In the genomic region with DNA sequence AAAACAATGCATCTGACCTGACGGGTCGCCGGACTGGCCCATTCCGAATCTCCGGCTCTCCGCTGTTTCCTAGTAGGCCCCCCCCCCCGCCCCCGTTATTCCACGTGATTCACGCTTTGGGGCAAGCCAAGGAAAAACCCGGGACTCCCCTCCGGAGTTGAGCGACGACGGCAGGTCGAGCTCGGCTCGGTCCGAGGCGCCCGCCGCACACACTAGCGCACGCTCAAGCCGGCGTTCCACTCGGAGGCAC, we compare ENCODE assay signal across 8 mouse cellular contexts.
DNase-seq lines count a peak whose midpoint lies in the region; ATAC-seq and TF ChIP-seq lines count a peak whose summit lies in the region.

No protein-coding gene starts in this region.

- H3K4me3 ChIP-seq in lung, embryonic 14.5 days (ENCODE audit: low read depth, low read length), result peak overlapping the region; percentile 63
- peak overlapping the region; percentile 61 for H3K4me3 ChIP-seq in embryonic facial prominence, embryonic 11.5 days (ENCODE audit: low read depth, low read length)
- H3K4me3 ChIP-seq in intestine, embryonic 14.5 days (ENCODE audit: low read depth, low read length), result peak overlapping the region; percentile 64
- peak overlapping the region; percentile 63 for H3K4me3 ChIP-seq in neural tube, embryonic 12.5 days

- DNase-seq in lung, embryonic 14.5 days, result no peak
- DNase-seq in lung, postnatal 14 days, result no peak
- no peak for DNase-seq in embryonic facial prominence, embryonic 11.5 days (ENCODE audit: low spot score)
- DNase-seq in intestine, embryonic 14.5 days (ENCODE audit: low spot score), result no peak
- DNase-seq in left cerebral cortex, adult 18-20 months (ENCODE audit: low spot score in 2 of 2), result no peak
- no peak for DNase-seq in cerebellum, adult 9-11 months
- DNase-seq in kidney, postnatal 4 days, result no peak

- H3K9ac ChIP-seq in lung, embryonic 14.5 days, result peak overlapping the region; percentile 76
- peak overlapping the region; percentile 75 for H3K9ac ChIP-seq in embryonic facial prominence, embryonic 11.5 days (replicated peaks; ENCODE audit: low read length)
- peak overlapping the region; percentile 81 for H3K9ac ChIP-seq in intestine, embryonic 14.5 days (ENCODE audit: low read length)
- peak overlapping the region; percentile 84 for H3K9ac ChIP-seq in neural tube, embryonic 12.5 days

- no peaks in the 10 kb centered on the region for H3K36me3 ChIP-seq in lung, embryonic 14.5 days (ENCODE audit: insufficient read depth)
- no peaks in the 10 kb centered on the region for H3K36me3 ChIP-seq in embryonic facial prominence, embryonic 11.5 days (replicated peaks; ENCODE audit: control insufficient read depth, insufficient read depth, low read depth, low read length)
- H3K36me3 ChIP-seq in intestine, embryonic 14.5 days (ENCODE audit: control insufficient read depth, insufficient read depth, low read length), result no peaks in the 10 kb centered on the region
- H3K36me3 ChIP-seq in neural tube, embryonic 12.5 days, result no peaks in the 10 kb centered on the region

- 3% methylated on average over 21 of the region's 27 CpGs for WGBS in lung, embryonic 14.5 days
- 4% methylated on average over 26 of the region's 27 CpGs for WGBS in embryonic facial prominence, embryonic 11.5 days
- 2% methylated on average over 26 of the region's 27 CpGs for WGBS in intestine, embryonic 14.5 days
- under 1% methylated on average over 24 of the region's 27 CpGs for WGBS in neural tube, embryonic 12.5 days

- H3K4me1 ChIP-seq in lung, embryonic 14.5 days (ENCODE audit: insufficient read depth), result no peaks in the 10 kb centered on the region
- H3K4me1 ChIP-seq in embryonic facial prominence, embryonic 11.5 days (ENCODE audit: control insufficient read depth, insufficient read depth, low read length), result no peaks in the 10 kb centered on the region; the same call in 1 of the 2 replicates
- no peaks in the 10 kb centered on the region; the same call in 1 of the 2 replicates for H3K4me1 ChIP-seq in intestine, embryonic 14.5 days (replicated peaks; ENCODE audit: control insufficient read depth, insufficient read depth, low read length)
- peaks cover 33% of the 10 kb centered on the region for H3K4me1 ChIP-seq in neural tube, embryonic 12.5 days

- no peaks in the 10 kb centered on the region for H3K9me3 ChIP-seq in lung, embryonic 14.5 days (ENCODE audit: low read depth, low read length)
- no peaks in the 10 kb centered on the region for H3K9me3 ChIP-seq in embryonic facial prominence, embryonic 11.5 days (replicated peaks; ENCODE audit: control insufficient read depth, low read length)
- no peaks in the 10 kb centered on the region for H3K9me3 ChIP-seq in intestine, embryonic 14.5 days (ENCODE audit: control insufficient read depth, low read length)
- no peaks in the 10 kb centered on the region for H3K9me3 ChIP-seq in neural tube, embryonic 12.5 days

- peak overlapping the region; percentile 83 for H3K4me2 ChIP-seq in lung, embryonic 14.5 days
- peak overlapping the region; percentile 81 for H3K4me2 ChIP-seq in embryonic facial prominence, embryonic 11.5 days (ENCODE audit: low read depth, low read length)
- H3K4me2 ChIP-seq in intestine, embryonic 14.5 days (ENCODE audit: low read length), result peak overlapping the region; percentile 63
- H3K4me2 ChIP-seq in neural tube, embryonic 12.5 days (replicated peaks), result peak overlapping the region; percentile 66

- peak overlapping the region; percentile 87 for H3K27ac ChIP-seq in lung, embryonic 14.5 days (ENCODE audit: low read depth)
- H3K27ac ChIP-seq in embryonic facial prominence, embryonic 11.5 days (replicated peaks; ENCODE audit: low read depth, low read length), result no peak overlapping the region
- H3K27ac ChIP-seq in intestine, embryonic 14.5 days (ENCODE audit: low read depth), result peak overlapping the region; percentile 79
- H3K27ac ChIP-seq in neural tube, embryonic 12.5 days, result peak overlapping the region; percentile 82; the same call in 1 of the 2 replicates

- TF ChIP-seq CTCF in lung, embryonic 14.5 days (IDR thresholded peaks at IDR 0.05; ENCODE audit: low read depth), result no peak

- peaks cover 64% of the 10 kb centered on the region for H3K27me3 ChIP-seq in lung, embryonic 14.5 days (ENCODE audit: insufficient read depth, low read length)
- H3K27me3 ChIP-seq in embryonic facial prominence, embryonic 11.5 days (ENCODE audit: control insufficient read depth, insufficient read depth, low read length), result peaks cover 59% of the 10 kb centered on the region
- H3K27me3 ChIP-seq in intestine, embryonic 14.5 days (replicated peaks; ENCODE audit: control insufficient read depth, insufficient read depth, low read length), result peaks cover 55% of the 10 kb centered on the region
- peaks cover 67% of the 10 kb centered on the region for H3K27me3 ChIP-seq in neural tube, embryonic 12.5 days (replicated peaks)

- ATAC-seq in lung, embryonic 14.5 days (ENCODE audit: insufficient read depth), result no peak
- no peak for ATAC-seq in embryonic facial prominence, embryonic 11.5 days (replicated peaks; ENCODE audit: insufficient number of reproducible peaks, low FRiP score, low TSS enrichment, low read depth)
- no peak for ATAC-seq in intestine, embryonic 14.5 days (replicated peaks; ENCODE audit: low FRiP score, low TSS enrichment, low read depth)
- ATAC-seq in neural tube, embryonic 12.5 days (ENCODE audit: low FRiP score, low read depth), result no peak
